Mouse (Mus musculus) heart, adult 2 months (tissue): ENCODE results near the gene Cacna1d. TPM values are rescaled to one million over a fixed set of nuclear protein-coding genes. Genes with fewer than 3 reads are reported as not detected.

Experiments
- DNase-seq, 2 experiments: peaks; one replicate each; pipeline ENCODE4 v3.0.0; 2021
- H3K27ac ChIP-seq: fragments of 200-600 bp; 2 replicates; pipeline ENCODE4 v1.8.1; 2022
- H3K27me3 ChIP-seq: fragments of 200-500 bp; 2 replicates; pipeline ENCODE4 v1.6.1; 2012; ENCODE audit warnings: mild to moderate bottlenecking, low read length, inconsistent platforms, mixed read lengths; ENCODE audit not compliant: control insufficient read depth, insufficient read depth
- H3K36me3 ChIP-seq: fragments of 200-500 bp; 2 replicates; pipeline ENCODE4 v1.6.1; 2012; ENCODE audit warnings: low read length, inconsistent platforms; ENCODE audit not compliant: control insufficient read depth, insufficient read depth
- H3K4me1 ChIP-seq: fragments of 200-500 bp; 2 replicates; pipeline ENCODE4 v1.6.1; 2011; ENCODE audit warnings: low read length; ENCODE audit not compliant: control insufficient read depth, insufficient read depth
- H3K4me3 ChIP-seq: fragments of 200-600 bp; 2 replicates; pipeline ENCODE4 v1.8.1; 2022
- H3K79me2 ChIP-seq: fragments of 200-500 bp; replicated peaks from 2 replicates; pipeline ENCODE4 v1.6.1; 2012; ENCODE audit warnings: mild to moderate bottlenecking, inconsistent platforms, low read length, moderate library complexity, mixed read lengths; ENCODE audit not compliant: control insufficient read depth, insufficient read depth
- H3K9ac ChIP-seq: fragments of 200-500 bp; 2 replicates; pipeline ENCODE4 v1.6.1; 2012; ENCODE audit warnings: low read depth, mild to moderate bottlenecking, control low read depth, inconsistent platforms, low read length, mixed read lengths
- CTCF ChIP-seq: fragments of 200-600 bp; IDR thresholded peaks from 2 replicates; pipeline ENCODE4 v1.8.1; 2022; ENCODE audit warnings: antibody characterized with exemption, mild to moderate bottlenecking, moderate library complexity
- EP300 ChIP-seq: fragments of 200-500 bp; IDR thresholded peaks from 2 replicates; pipeline ENCODE4 v1.6.1; 2011; ENCODE audit warnings: low read depth, low read length, control low read depth; ENCODE audit not compliant: insufficient read depth
- POLR2A ChIP-seq: fragments of 200-500 bp; IDR thresholded peaks from 2 replicates; pipeline ENCODE4 v1.6.1; 2011; ENCODE audit warnings: mild to moderate bottlenecking, low read depth, low read length, control low read depth; ENCODE audit not compliant: insufficient read depth
- WGBS: fragments of 180-500 bp; shearing (Covaris S2); methylation state at CpG from one replicate; pipeline ENCODE4 v1.1.7; 2018; 5-methylcytosine and 5-hydroxymethylcytosine counted together
- intact Hi-C: fragments of 180-260 bp; cut with DNase I; formaldehyde crosslinking; loops from one replicate; pipeline ENCODE4 v1.15.1; 2025
- polyA plus RNA-seq: library from polyadenylated mRNA; depleted of rRNA; stranded (reverse); fragments of >200 nt; gene quantifications from 2 replicates; pipeline ENCODE4 v1.2.3, GENCODE M21; 2012
- total RNA-seq, 2 experiments: library from RNA; stranded (reverse); gene quantifications; 2 replicates each; pipeline ENCODE4 v1.2.3; 2021

Cacna1d gene
- total and polyA plus RNA-seq, 3 experiments = 1.3 to 3.0 (median 2.1) TPM

- Histone ChIP-seq H3K4me1 (peaks cover 3% of the 10 kb centered on the region), H3K4me3 (no peak overlapping the region), H3K9ac (no peak overlapping the region), H3K79me2 (no peaks in the 10 kb centered on the region), H3K27me3 (no peaks in the 10 kb centered on the region), H3K27ac (peak overlapping the region; percentile 51), H3K36me3 (no peaks in the 10 kb centered on the region)
- TF ChIP-seq EP300 (peak; percentile 76; the same call in 1 of the 2 replicates), POLR2A (peak; percentile 27; the same call in 1 of the 2 replicates), CTCF (0 out of 2 replicates have a peak, but pooled peaks have one; percentile 11)
- DNase-seq = peak; percentile 68 to 80
- 55% methylated on average over 3 of the region's 3 CpGs for WGBS
- intact Hi-C loops = loop anchor here (5.0 kb wide), 2 partner anchors 41 to 81 kb away; no protein-coding TSS in a partner anchor
Measured at GRCm38 (mm10) chr14:30218114-30218513, 273.1 kb downstream of the Cacna1d start.

GRCm38 (mm10) chr14:30217124-30217523, 274.1 kb downstream of the Cacna1d start:
- H3K4me1 ChIP-seq = peaks cover 3% of the 10 kb centered on the region
- intact Hi-C loops = loop anchor here (5.0 kb wide), 2 partner anchors 40 to 80 kb away; no protein-coding TSS in a partner anchor
- H3K79me2 ChIP-seq = no peaks in the 10 kb centered on the region
- H3K36me3 ChIP-seq = no peaks in the 10 kb centered on the region
- no peak overlapping the region for H3K4me3 ChIP-seq
- H3K27ac ChIP-seq = no peak overlapping the region
- no peak overlapping the region for H3K9ac ChIP-seq
- 73% methylated on average over 2 of the region's 2 CpGs for WGBS
- no peak for DNase-seq
- no peaks in the 10 kb centered on the region for H3K27me3 ChIP-seq
- TF ChIP-seq POLR2A (no peak), CTCF (peak; percentile 13; the same call in 1 of the 2 replicates)

- intact Hi-C loops = no loop called here
- no peak for TF ChIP-seq POLR2A
- no peak for TF ChIP-seq CTCF
- TF ChIP-seq EP300 = no peak
- H3K9ac ChIP-seq = no peak overlapping the region
- no peaks in the 10 kb centered on the region for H3K79me2 ChIP-seq
- no peak overlapping the region for H3K27ac ChIP-seq
- H3K36me3 ChIP-seq = no peaks in the 10 kb centered on the region
- H3K4me1 ChIP-seq = no peaks in the 10 kb centered on the region
- H3K27me3 ChIP-seq = no peaks in the 10 kb centered on the region
- H3K4me3 ChIP-seq = no peak overlapping the region
- DNase-seq = no peak
Measured at GRCm38 (mm10) chr14:30208156-30208555, 283.1 kb downstream of the Cacna1d start.

GRCm38 (mm10) chr14:30205821-30206220, 285.4 kb downstream of the Cacna1d start:
- Histone ChIP-seq H3K27me3 (no peaks in the 10 kb centered on the region), H3K4me1 (no peaks in the 10 kb centered on the region), H3K27ac (no peak overlapping the region), H3K79me2 (no peaks in the 10 kb centered on the region), H3K9ac (no peak overlapping the region), H3K4me3 (no peak overlapping the region), H3K36me3 (no peaks in the 10 kb centered on the region)
- DNase-seq = no peak
- TF ChIP-seq EP300 (no peak), CTCF (no peak), POLR2A (no peak)
- intact Hi-C loops = no loop called here
- 34% methylated on average over 3 of the region's 3 CpGs for WGBS

- DNase-seq = no peak
Measured at GRCm38 (mm10) chr14:30204526-30204925, 286.7 kb downstream of the Cacna1d start.

GRCm38 (mm10) chr14:30200310-30200709, 290.9 kb downstream of the Cacna1d start:
- Histone ChIP-seq H3K79me2 (no peaks in the 10 kb centered on the region), H3K27me3 (no peaks in the 10 kb centered on the region), H3K4me3 (no peak overlapping the region), H3K9ac (no peak overlapping the region), H3K4me1 (no peaks in the 10 kb centered on the region), H3K27ac (no peak overlapping the region), H3K36me3 (peaks cover 1% of the 10 kb centered on the region; the same call in 1 of the 2 replicates)
- intact Hi-C loops = no loop called here
- no peak for TF ChIP-seq CTCF
- no peak for TF ChIP-seq POLR2A
- TF ChIP-seq EP300 = no peak
- no peak for DNase-seq
- 80% methylated on average over 1 of the region's 1 CpGs for WGBS

More at GRCm38 (mm10) chr14:30204526-30204925, 286.7 kb downstream of the Cacna1d start:
- no peaks in the 10 kb centered on the region for H3K36me3 ChIP-seq
- no peak overlapping the region for H3K9ac ChIP-seq
- intact Hi-C loops = no loop called here
- H3K4me3 ChIP-seq = no peak overlapping the region
- 97% methylated on average over 1 of the region's 1 CpGs for WGBS
- no peaks in the 10 kb centered on the region for H3K79me2 ChIP-seq
- H3K27me3 ChIP-seq = no peaks in the 10 kb centered on the region
- no peak for TF ChIP-seq CTCF
- TF ChIP-seq POLR2A = no peak
- no peak for TF ChIP-seq EP300
- no peak overlapping the region for H3K27ac ChIP-seq
- H3K4me1 ChIP-seq = no peaks in the 10 kb centered on the region
